Mouse (Mus musculus) hindbrain, embryonic 14.5 days (tissue): Measurements from ENCODE around the gene Tfap2e. TPM values are rescaled to one million over a fixed set of nuclear protein-coding genes. Genes with fewer than 3 reads are reported as not detected.

Experiments used
- ATAC-seq: fragments of 200-750 bp; cut with Nextera tagmentation; 2 replicates; pipeline ENCODE4 v1.8.0; 2017; ENCODE audit warnings: moderate number of reproducible peaks, mild to moderate bottlenecking, moderate TSS enrichment, moderate library complexity; ENCODE audit not compliant: low FRiP score
- DNase-seq: peaks from one replicate; pipeline ENCODE4 v3.0.0-alpha.2; 2015; ENCODE audit warnings: low spot score
- H3K27ac ChIP-seq: fragments of 300-500 bp; sonication (generic); 2 replicates; pipeline ENCODE4 v1.5.1; 2014; ENCODE audit warnings: mild to moderate bottlenecking, moderate library complexity
- H3K27me3 ChIP-seq: fragments of 300-500 bp; sonication (generic); 2 replicates; pipeline ENCODE4 v1.6.1; 2014; ENCODE audit warnings: mild to moderate bottlenecking, low read length, mixed read lengths; ENCODE audit not compliant: control insufficient read depth, insufficient read depth
- H3K36me3 ChIP-seq: fragments of 300-500 bp; sonication (generic); replicated peaks from 2 replicates; pipeline ENCODE4 v1.6.1; 2014; ENCODE audit not compliant: control insufficient read depth, insufficient read depth
- H3K4me1 ChIP-seq: fragments of 300-500 bp; sonication (generic); replicated peaks from 2 replicates; pipeline ENCODE4 v1.6.1; 2014; ENCODE audit warnings: antibody characterized with exemption, low read length, mixed read lengths; ENCODE audit not compliant: control insufficient read depth, insufficient read depth
- H3K4me2 ChIP-seq: fragments of 300-500 bp; sonication (generic); replicated peaks from 2 replicates; pipeline ENCODE4 v1.6.1; 2014; ENCODE audit warnings: mild to moderate bottlenecking, moderate library complexity
- H3K4me3 ChIP-seq: fragments of 300-500 bp; sonication (generic); replicated peaks from 2 replicates; pipeline ENCODE4 v1.5.1; 2014; ENCODE audit warnings: mild to moderate bottlenecking, low read length
- H3K9ac ChIP-seq: fragments of 300-500 bp; sonication (generic); 2 replicates; pipeline ENCODE4 v1.6.1; 2014
- H3K9me3 ChIP-seq: fragments of 300-500 bp; sonication (generic); 2 replicates; pipeline ENCODE4 v1.6.1; 2016; ENCODE audit warnings: low read length; ENCODE audit not compliant: control insufficient read depth
- WGBS: fragments of 180-500 bp; shearing (Covaris S2); extraction: QIAGEN DNeasy Blood & Tissue Kit; methylation state at CpG from one replicate; pipeline ENCODE4 v1.1.7; 2014; 5-methylcytosine and 5-hydroxymethylcytosine counted together
- polyA plus RNA-seq: library from polyadenylated mRNA; unstranded; fragments of >200 nt; fragmentation: Nextera tagmentation; extraction: Ambion mirVana; gene quantifications from 2 replicates; pipeline ENCODE4 v1.2.1, GENCODE M21; 2014

Gene Tfap2e
- polyA plus RNA-seq, 1 experiment from 2014 or later = 0.54 TPM

DNA sequence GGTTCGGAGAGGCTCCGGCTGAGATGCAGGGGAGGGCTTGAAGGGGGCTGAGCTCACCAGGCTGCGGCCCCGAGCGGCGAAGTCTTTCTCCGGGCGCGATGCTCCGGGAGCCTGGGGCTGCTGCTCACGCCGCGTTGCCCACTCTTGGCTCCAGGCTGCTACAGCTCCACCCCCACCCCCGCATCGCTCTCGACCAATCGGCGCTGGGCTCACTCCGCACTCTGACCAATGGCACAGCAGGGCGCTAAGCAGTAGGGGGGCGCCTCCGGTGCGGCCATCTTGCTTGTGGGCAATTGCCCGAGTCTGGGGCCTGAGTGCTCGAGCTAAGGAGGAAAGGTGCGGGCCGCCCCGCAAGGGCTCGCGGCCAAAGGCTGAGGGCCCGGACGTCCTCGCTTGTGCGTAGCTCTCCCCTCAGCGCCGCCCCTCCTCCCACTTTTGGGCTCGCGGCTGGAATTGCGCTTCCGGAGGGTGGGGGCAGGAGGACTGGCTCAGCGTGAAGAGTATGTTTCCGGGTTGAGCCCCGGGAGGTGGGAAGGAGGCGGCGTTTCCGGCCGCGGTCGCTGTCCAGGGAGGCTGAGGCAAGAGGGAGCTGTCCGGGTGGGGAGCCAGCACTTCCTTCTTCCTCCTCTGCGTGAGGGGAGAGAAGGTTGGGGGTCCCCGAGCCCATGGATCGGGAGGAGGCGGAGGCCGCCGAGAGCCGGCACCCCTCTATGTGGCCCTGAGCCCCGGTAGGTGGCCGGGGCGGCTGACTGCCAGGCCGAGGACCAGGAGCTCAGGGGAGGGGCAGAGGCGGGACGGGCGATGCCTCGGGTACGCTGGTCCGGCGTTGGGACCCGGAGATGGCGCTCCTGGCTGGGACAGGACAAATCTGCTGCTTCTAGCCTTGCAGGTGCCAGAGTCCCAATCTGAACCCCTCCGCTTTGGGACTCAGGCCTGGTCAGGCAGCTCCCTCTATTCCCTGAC lies 17.5 kb upstream of the Tfap2e start, which contains the start of the genes Ncdn and AU040320:
Ncdn (minus strand) TSS at position 171 of the 963 bp plus-strand sequence.
AU040320 (plus strand) TSS at position 277 of the 963 bp plus-strand sequence.
- H3K4me3 ChIP-seq = peak within 1 kb of the TSS; percentile 95
- peak within 1 kb of the TSS; percentile 91 for H3K4me2 ChIP-seq
- peak within 1 kb of the TSS; percentile 97 for H3K27ac ChIP-seq
- H3K4me1 ChIP-seq = peaks cover 44% of the 10 kb centered on the region
- peak within 1 kb of the TSS; percentile 95 for H3K9ac ChIP-seq
- no peaks in the 10 kb centered on the region for H3K27me3 ChIP-seq
- peaks cover 13% of the 10 kb centered on the region for H3K36me3 ChIP-seq
- DNase-seq (peak; percentile 94), ATAC-seq (peak; percentile 96)
- WGBS = under 1% methylated on average over 68 of the region's 71 CpGs
- no peaks in the 10 kb centered on the region for H3K9me3 ChIP-seq

DNA sequence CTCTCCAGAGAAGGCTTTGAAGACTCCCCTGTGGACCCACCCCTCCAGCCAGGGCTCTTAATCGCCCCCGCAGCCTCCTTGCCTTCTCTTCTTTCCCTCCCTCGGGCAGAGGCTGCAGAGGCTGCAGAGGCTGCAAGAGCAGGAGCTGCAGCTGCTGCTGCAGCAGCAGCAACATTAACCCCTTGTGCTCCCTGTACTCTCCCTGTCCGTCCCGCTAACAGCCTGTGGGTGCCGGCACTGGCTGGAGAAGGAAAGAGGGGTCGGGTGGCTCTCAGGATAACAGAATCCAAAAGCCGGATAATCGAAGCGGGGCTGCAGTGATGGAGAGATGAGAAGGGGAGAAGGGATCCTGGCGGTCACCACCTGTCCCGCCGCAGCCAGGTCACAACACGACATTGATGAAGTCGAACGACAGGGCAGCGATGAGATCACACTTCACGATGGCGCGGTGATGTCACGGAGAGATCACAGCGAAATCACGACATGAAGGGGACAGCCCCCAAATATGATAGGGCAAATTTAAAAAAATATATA lies 16.6 kb upstream of the Tfap2e start:
- no peaks in the 10 kb centered on the region for H3K27me3 ChIP-seq
- H3K4me1 ChIP-seq = peaks cover 44% of the 10 kb centered on the region
- H3K9me3 ChIP-seq = no peaks in the 10 kb centered on the region
- peak overlapping the region; percentile 95 for H3K9ac ChIP-seq
- under 1% methylated on average over 23 of the region's 23 CpGs for WGBS
- peak overlapping the region; percentile 97 for H3K27ac ChIP-seq
- peaks cover 22% of the 10 kb centered on the region for H3K36me3 ChIP-seq
- ATAC-seq = no peak
- peak overlapping the region; percentile 95 for H3K4me3 ChIP-seq
- H3K4me2 ChIP-seq = peak overlapping the region; percentile 91
- peak; percentile 46 for DNase-seq

DNA sequence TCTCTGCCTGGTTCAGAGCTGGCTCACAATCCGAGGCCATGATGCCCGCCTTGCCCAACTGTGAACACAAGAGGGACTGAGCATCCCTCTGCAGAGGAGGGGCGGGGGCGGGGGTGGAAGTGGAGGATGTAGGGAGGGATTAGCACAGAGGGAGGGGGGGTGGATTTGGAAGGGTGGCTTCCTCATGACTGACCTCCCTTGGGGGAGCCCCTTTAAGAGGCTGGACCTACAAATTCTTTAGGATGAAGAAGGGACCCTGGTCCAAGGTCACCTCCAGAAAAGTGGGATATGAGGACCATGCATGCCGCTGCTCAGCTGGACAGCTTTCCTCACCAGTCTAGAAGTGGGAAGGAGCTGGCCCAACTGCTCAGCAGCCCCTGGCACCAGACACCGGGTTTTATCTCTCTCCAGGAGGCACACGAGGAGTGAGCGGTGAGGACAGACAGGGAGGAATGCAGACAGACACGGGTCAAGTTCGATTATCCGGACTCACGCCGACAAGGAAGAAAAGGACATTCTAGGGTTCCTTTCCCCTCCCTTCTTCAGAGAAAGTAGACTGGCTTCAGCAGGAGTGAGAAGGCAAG lies 16.1 kb upstream of the Tfap2e start:
- no peaks in the 10 kb centered on the region for H3K9me3 ChIP-seq
- H3K4me3 ChIP-seq = peak overlapping the region; percentile 95
- 5% methylated on average over 12 of the region's 13 CpGs for WGBS
- ATAC-seq = no peak
- peaks cover 44% of the 10 kb centered on the region for H3K4me1 ChIP-seq
- H3K27me3 ChIP-seq = no peaks in the 10 kb centered on the region
- H3K9ac ChIP-seq = peak overlapping the region; percentile 95
- peak overlapping the region; percentile 97 for H3K27ac ChIP-seq
- H3K36me3 ChIP-seq = peaks cover 26% of the 10 kb centered on the region
- no peak for DNase-seq
- peak overlapping the region; percentile 91 for H3K4me2 ChIP-seq

DNA sequence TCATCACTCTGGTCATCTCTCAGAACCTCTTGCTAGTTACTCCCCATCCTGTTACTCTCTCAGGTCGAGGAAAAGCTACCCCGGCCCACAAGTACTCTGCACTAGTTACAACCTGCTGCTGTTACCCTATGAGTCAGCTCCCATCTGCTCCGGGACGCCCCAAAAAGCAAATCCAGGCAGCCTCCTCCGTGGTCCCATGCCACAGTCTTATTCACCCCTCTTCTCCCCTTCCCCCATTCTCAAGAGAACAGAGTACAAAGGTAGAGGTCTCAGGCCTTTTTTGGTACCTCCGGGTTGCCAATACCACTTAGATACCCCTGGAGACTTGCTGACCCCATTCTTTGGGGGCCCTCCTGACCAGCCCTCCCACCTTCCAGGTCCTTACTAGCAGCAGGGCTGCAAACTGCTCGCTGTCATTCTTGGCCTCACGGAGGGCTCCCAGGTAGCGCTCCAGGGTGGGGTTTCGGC lies 15.6 kb upstream of the Tfap2e start:
- H3K9me3 ChIP-seq = no peaks in the 10 kb centered on the region
- 59% methylated on average over 10 of the region's 10 CpGs for WGBS
- H3K36me3 ChIP-seq = peaks cover 32% of the 10 kb centered on the region
- peak overlapping the region; percentile 91 for H3K4me2 ChIP-seq
- H3K9ac ChIP-seq = peak overlapping the region; percentile 95
- H3K4me3 ChIP-seq = peak overlapping the region; percentile 95
- ATAC-seq (no peak), DNase-seq (no peak)
- H3K27me3 ChIP-seq = no peaks in the 10 kb centered on the region
- no peak overlapping the region for H3K27ac ChIP-seq
- H3K4me1 ChIP-seq = peaks cover 44% of the 10 kb centered on the region

DNA sequence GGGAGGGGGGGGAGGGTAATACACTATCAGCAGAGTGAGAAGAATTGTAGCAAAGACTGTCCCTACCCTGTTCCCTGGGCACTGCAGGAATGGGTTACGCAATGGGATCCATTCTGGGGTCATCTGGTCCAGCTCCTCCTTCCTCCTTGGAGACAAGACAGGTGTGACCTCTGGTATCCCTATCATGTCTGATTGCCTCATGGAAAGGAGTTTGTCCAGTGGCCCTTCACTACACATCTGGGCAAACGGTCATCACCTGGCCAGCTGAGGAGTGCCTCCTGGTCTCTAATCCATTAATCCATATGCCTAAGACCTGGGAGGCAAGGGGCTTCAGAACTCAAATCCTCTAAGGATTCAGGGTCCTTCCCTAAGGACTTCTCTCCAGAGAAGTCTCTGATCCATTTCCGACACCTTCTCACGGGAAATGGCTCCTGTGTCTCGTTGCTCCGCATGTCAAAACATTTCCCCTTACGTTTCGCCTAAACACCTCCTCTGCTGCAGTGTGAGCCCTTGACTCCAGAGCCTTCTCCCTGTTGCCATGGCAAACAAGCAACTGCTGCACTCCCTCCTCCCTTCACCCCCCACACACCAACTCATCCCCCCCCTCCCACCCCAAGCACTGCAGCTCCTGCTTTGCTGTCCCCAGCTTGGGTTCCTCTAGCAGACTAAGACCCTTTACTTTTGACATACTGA lies 15.0 kb upstream of the Tfap2e start:
- no peak overlapping the region for H3K27ac ChIP-seq
- H3K9me3 ChIP-seq = no peaks in the 10 kb centered on the region
- no peaks in the 10 kb centered on the region for H3K27me3 ChIP-seq
- H3K36me3 ChIP-seq = peaks cover 37% of the 10 kb centered on the region
- H3K4me2 ChIP-seq = peak overlapping the region; percentile 91
- WGBS = 76% methylated on average over 8 of the region's 8 CpGs
- peak overlapping the region; percentile 95 for H3K4me3 ChIP-seq
- ATAC-seq = no peak
- H3K4me1 ChIP-seq = peaks cover 44% of the 10 kb centered on the region
- peak overlapping the region; percentile 95; the same call in 1 of the 2 replicates for H3K9ac ChIP-seq
- no peak for DNase-seq

DNA sequence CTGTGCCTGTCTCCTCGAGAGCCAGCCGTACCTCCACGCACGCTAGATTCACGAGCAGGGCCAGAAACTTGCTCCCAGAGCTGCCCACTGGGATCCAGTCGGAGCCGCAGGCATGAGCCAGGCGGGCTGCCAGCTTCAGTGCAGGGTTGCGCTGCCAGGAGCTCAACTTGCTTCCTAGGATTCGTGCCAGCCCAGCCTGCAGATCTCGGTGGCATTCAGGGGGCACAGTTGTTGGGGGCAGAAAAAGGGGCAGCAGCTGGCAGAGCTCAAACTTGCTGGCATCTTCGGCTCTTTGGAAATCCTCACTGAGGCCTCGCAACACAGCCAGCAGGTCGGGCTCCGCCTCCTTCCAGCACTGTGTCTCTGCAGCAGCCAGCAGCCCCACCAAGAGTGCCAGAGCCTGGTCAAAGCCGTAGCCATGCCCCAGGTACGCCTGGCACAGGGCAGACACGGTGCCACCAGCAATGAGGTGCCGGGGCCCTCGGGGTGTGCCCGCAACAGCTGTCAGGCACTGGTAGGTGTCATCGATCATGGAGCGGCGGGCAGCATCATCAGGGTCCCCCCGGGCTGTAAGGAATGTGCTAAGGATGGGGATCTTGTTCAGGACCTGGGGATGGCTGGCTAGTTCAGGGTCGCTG lies 14.1 kb upstream of the Tfap2e start:
- H3K4me2 ChIP-seq = peak overlapping the region; percentile 31
- peaks cover 42% of the 10 kb centered on the region for H3K4me1 ChIP-seq
- no peaks in the 10 kb centered on the region for H3K9me3 ChIP-seq
- peak overlapping the region; percentile 20; the same call in 1 of the 2 replicates for H3K9ac ChIP-seq
- H3K4me3 ChIP-seq = no peak overlapping the region
- ATAC-seq = no peak
- 70% methylated on average over 26 of the region's 26 CpGs for WGBS
- peak; percentile 73 for DNase-seq
- H3K36me3 ChIP-seq = peaks cover 46% of the 10 kb centered on the region
- no peaks in the 10 kb centered on the region for H3K27me3 ChIP-seq
- no peak overlapping the region for H3K27ac ChIP-seq

DNA sequence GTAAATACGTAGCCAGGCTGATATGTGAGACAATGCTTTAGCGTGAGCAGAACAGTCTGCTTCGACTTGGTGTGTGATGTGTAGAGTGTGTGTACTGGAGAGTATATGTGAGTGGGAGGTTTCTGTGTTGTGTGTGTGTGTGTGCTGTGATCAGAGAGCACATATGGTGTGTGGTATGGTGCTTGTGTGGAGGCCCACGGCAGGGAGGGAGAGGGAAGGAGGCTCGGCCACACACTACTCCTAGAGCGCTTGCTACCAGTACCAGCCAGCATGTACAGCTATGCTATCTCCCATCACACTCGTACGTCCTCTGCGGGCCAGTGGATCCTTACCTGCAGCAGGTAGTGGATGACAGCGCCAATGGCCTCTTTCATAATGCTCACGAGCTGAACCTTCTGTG lies 13.5 kb upstream of the Tfap2e start:
- Histone ChIP-seq H3K9ac (peak overlapping the region; percentile 20; the same call in 1 of the 2 replicates), H3K4me3 (no peak overlapping the region), H3K27ac (no peak overlapping the region), H3K36me3 (peaks cover 52% of the 10 kb centered on the region), H3K4me2 (peak overlapping the region; percentile 28), H3K27me3 (no peaks in the 10 kb centered on the region), H3K4me1 (peaks cover 36% of the 10 kb centered on the region), H3K9me3 (no peaks in the 10 kb centered on the region)
- DNase-seq (no peak), ATAC-seq (no peak)
- WGBS = 86% methylated on average over 11 of the region's 11 CpGs

DNA sequence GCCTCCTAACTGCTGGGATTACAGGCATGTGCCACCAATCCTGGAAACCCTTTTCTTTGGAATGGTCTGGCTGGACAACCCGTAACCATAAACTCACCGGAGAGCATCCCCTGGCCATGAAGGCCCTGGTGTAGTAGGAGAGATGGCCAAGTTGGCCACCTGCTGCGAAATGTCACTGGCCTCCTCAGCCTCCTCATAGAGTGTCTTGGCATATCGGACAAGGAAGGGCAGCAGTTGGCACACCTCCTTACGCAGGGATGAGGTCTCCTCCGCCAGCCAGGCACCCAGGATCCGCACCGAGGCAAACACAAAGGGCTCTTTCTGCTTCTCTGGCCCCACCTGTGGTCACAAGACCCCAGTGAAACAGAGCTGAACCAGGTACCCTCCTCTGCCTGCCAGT lies 12.3 kb upstream of the Tfap2e start:
- WGBS = 92% methylated on average over 8 of the region's 8 CpGs
- H3K4me1 ChIP-seq = peaks cover 36% of the 10 kb centered on the region
- no peak overlapping the region for H3K4me3 ChIP-seq
- H3K4me2 ChIP-seq = no peak overlapping the region
- H3K9ac ChIP-seq = no peak overlapping the region; the same call in 1 of the 2 replicates
- H3K9me3 ChIP-seq = no peaks in the 10 kb centered on the region
- DNase-seq (no peak), ATAC-seq (no peak)
- H3K27me3 ChIP-seq = peaks cover 3% of the 10 kb centered on the region; the same call in 1 of the 2 replicates
- H3K27ac ChIP-seq = no peak overlapping the region
- peaks cover 61% of the 10 kb centered on the region for H3K36me3 ChIP-seq
